Mouse (Mus musculus): ENCODE results near the gene Acvr1.

Acvr1 gene

DNA sequence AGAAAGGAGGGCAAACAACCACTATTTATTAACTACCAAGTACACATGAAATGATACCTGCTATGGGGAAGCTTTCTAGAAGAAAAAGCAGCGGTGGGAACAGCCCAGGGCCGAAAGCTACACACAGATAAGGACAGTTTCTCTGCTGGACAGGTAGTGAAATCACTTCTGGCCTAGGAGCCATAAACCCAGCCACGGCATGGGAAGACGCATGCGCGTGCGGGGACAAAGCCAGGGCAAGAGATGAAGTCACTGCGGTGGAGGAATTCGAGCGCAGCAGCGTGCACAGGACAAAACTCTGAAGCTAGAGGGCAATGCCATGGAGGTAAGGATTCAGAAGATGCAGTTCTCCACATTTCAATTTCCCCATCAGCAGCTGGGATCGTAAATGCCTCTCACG lies 131.4 kb downstream of the Acvr1 start:
- TF ChIP-seq GATA4 (IDR thresholded peaks at IDR 0.05; ENCODE audit: insufficient replicate concordance, low read length): no peak

- no peak for TF ChIP-seq GATA4 (IDR thresholded peaks at IDR 0.05; ENCODE audit: insufficient replicate concordance, low read length)
Measured at GRCm38 (mm10) chr2:58434438-58434837, 132.5 kb downstream of the Acvr1 start.

- no peak for TF ChIP-seq GATA4 (IDR thresholded peaks at IDR 0.05; ENCODE audit: insufficient replicate concordance, low read length)
Measured at GRCm38 (mm10) chr2:58433317-58433716, 133.6 kb downstream of the Acvr1 start.

DNA sequence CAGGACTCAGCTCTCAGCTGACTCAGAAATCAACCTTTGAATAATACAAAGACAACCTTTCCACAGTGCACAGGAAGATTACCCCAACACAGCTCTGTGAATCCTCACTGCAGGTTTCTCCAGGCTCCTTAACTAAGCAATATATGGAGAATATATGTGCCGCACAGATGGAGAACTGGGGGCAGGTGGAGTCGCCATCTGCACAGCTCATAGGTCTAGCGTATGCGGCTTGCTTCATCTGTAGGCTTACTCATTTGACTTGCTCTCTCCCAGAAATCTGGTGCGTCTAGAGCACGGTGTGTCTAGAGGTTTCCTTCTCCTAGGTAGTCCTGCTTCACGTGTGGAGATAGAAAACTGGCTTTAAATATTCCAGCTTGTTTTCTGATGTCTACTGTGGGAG lies 134.7 kb downstream of the Acvr1 start:
- no peak for TF ChIP-seq GATA4 (IDR thresholded peaks at IDR 0.05; ENCODE audit: insufficient replicate concordance, low read length)

- TF ChIP-seq GATA4 (IDR thresholded peaks at IDR 0.05; ENCODE audit: insufficient replicate concordance, low read length): no peak
Measured at GRCm38 (mm10) chr2:58425436-58426004, 141.4 kb downstream of the Acvr1 start.

DNA sequence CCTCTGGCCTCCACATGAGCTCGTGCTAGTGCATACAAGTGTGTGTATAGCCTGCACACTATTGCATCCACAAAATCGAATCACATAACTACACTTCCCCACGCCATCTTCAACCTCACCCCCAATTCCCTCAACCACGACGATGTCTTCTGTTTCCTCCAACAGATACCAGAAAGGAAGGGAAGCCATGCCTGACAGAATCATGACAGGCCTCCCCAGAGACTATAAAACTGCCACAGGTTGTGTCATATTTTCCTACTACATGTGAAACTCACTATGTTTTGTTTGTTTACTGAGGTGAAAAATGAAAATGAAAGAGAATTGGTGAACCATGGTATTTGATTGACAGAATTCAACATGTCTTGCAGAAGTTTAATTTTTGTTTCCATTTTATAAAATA lies 143.6 kb downstream of the Acvr1 start:
- no peak for TF ChIP-seq GATA4 (IDR thresholded peaks at IDR 0.05; ENCODE audit: insufficient replicate concordance, low read length)

- TF ChIP-seq GATA4 (IDR thresholded peaks at IDR 0.05; ENCODE audit: insufficient replicate concordance, low read length): no peak
Measured at GRCm38 (mm10) chr2:58419571-58419970, 147.4 kb downstream of the Acvr1 start.

DNA sequence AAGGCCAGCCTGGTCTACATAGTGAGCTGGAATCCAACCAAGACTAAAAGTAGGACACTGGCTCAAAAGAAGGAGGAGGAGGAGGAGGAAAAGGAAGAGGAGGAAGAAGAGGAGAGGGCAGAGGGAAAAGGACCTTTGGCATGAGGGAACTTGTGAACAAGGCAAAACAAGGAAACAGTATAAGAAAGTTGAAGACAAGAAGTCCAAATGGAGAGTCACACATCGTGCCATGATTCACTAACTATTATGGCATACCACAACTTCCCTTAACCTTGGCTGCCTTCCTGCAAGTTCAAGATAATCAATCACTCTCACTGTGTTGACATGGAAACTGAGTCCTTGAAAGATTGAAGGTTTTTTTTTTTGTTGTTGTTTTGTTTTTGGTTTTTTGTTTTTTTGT lies 148.8 kb downstream of the Acvr1 start:
- TF ChIP-seq GATA4 (IDR thresholded peaks at IDR 0.05; ENCODE audit: insufficient replicate concordance, low read length): no peak

GRCm38 (mm10) chr2:58417684-58418083 lies 149.3 kb downstream of the Acvr1 start:
- TF ChIP-seq GATA4 (IDR thresholded peaks at IDR 0.05; ENCODE audit: insufficient replicate concordance, low read length): no peak

DNA sequence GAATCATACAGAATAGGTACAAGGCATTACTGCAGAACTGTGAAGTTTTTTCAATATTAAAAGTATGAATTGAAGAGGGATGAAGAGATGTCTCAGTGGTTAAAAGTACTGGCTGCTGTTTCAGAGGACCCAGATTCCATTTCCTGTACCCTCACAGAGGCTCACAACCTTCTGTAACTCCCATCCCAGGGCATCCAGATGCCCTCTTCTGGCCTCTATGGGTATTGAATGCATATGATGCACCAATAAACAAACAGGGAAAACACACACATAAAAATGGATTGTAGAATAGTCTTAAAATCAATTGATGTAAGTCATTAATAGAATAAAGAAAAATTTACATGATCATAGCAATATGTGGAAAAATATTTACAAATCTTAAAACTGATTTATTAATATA lies 151.9 kb downstream of the Acvr1 start:
- TF ChIP-seq GATA4 (IDR thresholded peaks at IDR 0.05; ENCODE audit: insufficient replicate concordance, low read length): no peak

- TF ChIP-seq GATA4 (IDR thresholded peaks at IDR 0.05; ENCODE audit: insufficient replicate concordance, low read length): no peak
Measured at GRCm38 (mm10) chr2:58408926-58409634, 157.9 kb downstream of the Acvr1 start.

GRCm38 (mm10) chr2:58403481-58403880 lies 163.5 kb downstream of the Acvr1 start:
- TF ChIP-seq GATA4 (IDR thresholded peaks at IDR 0.05; ENCODE audit: insufficient replicate concordance, low read length): no peak

GRCm38 (mm10) chr2:58388601-58389000 lies 178.4 kb downstream of the Acvr1 start:
- TF ChIP-seq GATA4 (IDR thresholded peaks at IDR 0.05; ENCODE audit: insufficient replicate concordance, low read length): no peak

- TF ChIP-seq GATA4 (IDR thresholded peaks at IDR 0.05; ENCODE audit: insufficient replicate concordance, low read length): no peak
Measured at GRCm38 (mm10) chr2:58380020-58380419, 186.9 kb downstream of the Acvr1 start.

- TF ChIP-seq GATA4 (IDR thresholded peaks at IDR 0.05; ENCODE audit: insufficient replicate concordance, low read length): no peak
Measured at GRCm38 (mm10) chr2:58379475-58379874, 187.5 kb downstream of the Acvr1 start.

GRCm38 (mm10) chr2:58377417-58378130 lies 189.4 kb downstream of the Acvr1 start:
- no peak for TF ChIP-seq GATA4 (IDR thresholded peaks at IDR 0.05; ENCODE audit: insufficient replicate concordance, low read length)

All from liver, adult (tissue).